Mouse (Mus musculus): ENCODE results near the gene Gm13941. TPM values are rescaled to one million over a fixed set of nuclear protein-coding genes. Genes with fewer than 3 reads are reported as not detected.

The Gm13941 gene
- not detected in 4 replicates for total RNA-seq (2023)

DNA sequence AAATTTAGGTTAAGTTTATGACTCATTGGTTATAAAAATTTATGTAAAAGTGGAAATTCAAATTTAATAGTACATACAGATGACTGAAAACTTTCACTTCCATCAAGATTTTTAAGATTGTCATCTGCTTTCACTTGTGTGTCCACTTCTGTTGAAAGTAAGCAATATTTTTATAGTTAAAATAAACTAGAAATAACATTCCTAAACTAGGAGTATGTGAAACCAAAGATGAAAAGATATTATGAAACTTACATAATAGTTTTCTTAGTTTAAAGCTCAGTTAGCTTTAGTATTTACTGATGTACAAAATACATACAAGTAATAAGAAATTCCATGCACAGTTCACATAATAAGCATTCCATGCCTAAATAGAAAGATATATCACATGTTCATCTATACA, at the start of gene Gm13941:
Gene Gm13941 (minus strand): TSS at position 101 of the 400 bp plus-strand sequence.

GRCm38 (mm10) chr2:111152836-111153235, 47.1 kb upstream of the Gm13941 start, which contains the start of gene Gm15130:
Gene Gm15130 (minus strand): TSS chr2:111152936.

Other genes starting within 250 kb of the Gm13941 start
- gene Ano3, start 155.1 kb downstream of the Gm13941 start, total RNA-seq (2023), result not detected in 4 replicates
- not detected in 4 replicates for gene Gm15130, start 47.0 kb upstream of the Gm13941 start, total RNA-seq (2023)
- not detected in 4 replicates for gene 4930430A15Rik, start 123.6 kb upstream of the Gm13941 start, total RNA-seq (2023)
- gene Olfr1275, start 129.3 kb upstream of the Gm13941 start, total RNA-seq (2023), result not detected in 4 replicates
- not detected in 4 replicates for gene Olfr1276, start 148.5 kb upstream of the Gm13941 start, total RNA-seq (2023)
- not detected in 4 replicates for gene Olfr1277, start 168.1 kb upstream of the Gm13941 start, total RNA-seq (2023)
- gene Olfr1278, start 184.2 kb upstream of the Gm13941 start, total RNA-seq (2023), result not detected in 4 replicates
- gene Olfr1279, start 194.7 kb upstream of the Gm13941 start, total RNA-seq (2023), result not detected in 4 replicates
- gene Olfr1280, start 208.0 kb upstream of the Gm13941 start, total RNA-seq (2023), result not detected in 4 replicates
- not detected in 4 replicates for gene Olfr1281, start 220.5 kb upstream of the Gm13941 start, total RNA-seq (2023)
- not detected in 4 replicates for gene Olfr1282, start 230.1 kb upstream of the Gm13941 start, total RNA-seq (2023)

Measured in B cell, adult 62 days (primary cell).